Mouse (Mus musculus): ENCODE data around the gene Gm47289. TPM values are rescaled to one million over a fixed set of nuclear protein-coding genes. Genes with fewer than 3 reads are reported as not detected.

The Gm47289 gene
- polyA plus RNA-seq, 1 experiment from 2014 or later, result not detected

GRCm38 (mm10) chr9:119199151-119199861, 40.3 kb downstream of the Gm47289 start:
- H3K27ac ChIP-seq, result no peak overlapping the region
- no peaks in the 10 kb centered on the region for H3K36me3 ChIP-seq (ENCODE audit: inconsistent target)
- 73% methylated on average over 10 of the region's 10 CpGs for WGBS (ENCODE audit: missing documents)
- H3K79me2 ChIP-seq (ENCODE audit: inconsistent target), result no peaks in the 10 kb centered on the region
- H3K4me3 ChIP-seq (ENCODE audit: inconsistent target), result no peak overlapping the region

- no peaks in the 10 kb centered on the region for H3K36me3 ChIP-seq (ENCODE audit: inconsistent target)
- WGBS (ENCODE audit: missing documents), result 91% methylated on average over 5 of the region's 5 CpGs
- H3K27ac ChIP-seq, result no peak overlapping the region
- H3K4me3 ChIP-seq (ENCODE audit: inconsistent target), result no peak overlapping the region
- H3K79me2 ChIP-seq (ENCODE audit: inconsistent target), result no peaks in the 10 kb centered on the region
Observed at GRCm38 (mm10) chr9:119201653-119202052, 42.7 kb downstream of the Gm47289 start.

- H3K36me3 ChIP-seq (ENCODE audit: inconsistent target), result no peaks in the 10 kb centered on the region
- H3K79me2 ChIP-seq (ENCODE audit: inconsistent target), result no peaks in the 10 kb centered on the region
- 96% methylated on average over 9 of the region's 9 CpGs for WGBS (ENCODE audit: missing documents)
- H3K27ac ChIP-seq, result no peak overlapping the region
- H3K4me3 ChIP-seq (ENCODE audit: inconsistent target), result no peak overlapping the region
Observed at GRCm38 (mm10) chr9:119203617-119204016, 44.7 kb downstream of the Gm47289 start.

- WGBS (ENCODE audit: missing documents), result 96% methylated on average over 5 of the region's 5 CpGs
- Histone ChIP-seq H3K36me3 (ENCODE audit: inconsistent target) (no peaks in the 10 kb centered on the region), H3K79me2 (ENCODE audit: inconsistent target) (no peaks in the 10 kb centered on the region), H3K27ac (no peak overlapping the region), H3K4me3 (ENCODE audit: inconsistent target) (no peak overlapping the region)
Observed at GRCm38 (mm10) chr9:119205756-119206155, 46.8 kb downstream of the Gm47289 start.

- 86% methylated on average over 2 of the region's 2 CpGs for WGBS (ENCODE audit: missing documents)
- no peaks in the 10 kb centered on the region for H3K36me3 ChIP-seq (ENCODE audit: inconsistent target)
- H3K27ac ChIP-seq, result no peak overlapping the region
- H3K79me2 ChIP-seq (ENCODE audit: inconsistent target), result no peaks in the 10 kb centered on the region
- no peak overlapping the region for H3K4me3 ChIP-seq (ENCODE audit: inconsistent target)
Observed at GRCm38 (mm10) chr9:119206666-119207065, 47.7 kb downstream of the Gm47289 start.

GRCm38 (mm10) chr9:119207113-119207512, 48.2 kb downstream of the Gm47289 start:
- 88% methylated on average over 4 of the region's 4 CpGs for whole genome bisulfite sequencing (ENCODE audit: missing documents)

GRCm38 (mm10) chr9:119208998-119209397, 50.0 kb downstream of the Gm47289 start, which contains the start of gene Slc22a13:
Slc22a13 (minus strand) TSS chr9:119209098.
- Histone ChIP-seq H3K4me3 (ENCODE audit: inconsistent target) (no peak within 1 kb of the TSS), H3K27ac (no peak within 1 kb of the TSS), H3K79me2 (ENCODE audit: inconsistent target) (no peaks in the 10 kb centered on the region), H3K36me3 (ENCODE audit: inconsistent target) (no peaks in the 10 kb centered on the region)
- WGBS (ENCODE audit: missing documents), result 87% methylated on average over 3 of the region's 4 CpGs

More at GRCm38 (mm10) chr9:119207113-119207512, 48.2 kb downstream of the Gm47289 start:
- Histone ChIP-seq H3K79me2 (ENCODE audit: inconsistent target) (no peaks in the 10 kb centered on the region), H3K36me3 (ENCODE audit: inconsistent target) (no peaks in the 10 kb centered on the region), H3K27ac (no peak overlapping the region), H3K4me3 (ENCODE audit: inconsistent target) (no peak overlapping the region)

Other genes starting within 250 kb of the Gm47289 start
- 1.9 to 6.3 TPM (median 3.1 TPM) in 3 replicates for gene Ctdspl, start 232.7 kb upstream of the Gm47289 start, polyA plus RNA-seq (2018)
- 16.0 to 25.2 TPM (median 19.3 TPM) in 3 replicates for gene Vill, start 106.4 kb upstream of the Gm47289 start, polyA plus RNA-seq (2018)
- gene Plcd1, start 65.7 kb upstream of the Gm47289 start, polyA plus RNA-seq (2018), result 0.42 to 0.81 TPM (median 0.52 TPM) in 3 replicates
- gene Dlec1, start 56.7 kb upstream of the Gm47289 start, polyA plus RNA-seq (2018), result 0.06 to 0.12 TPM (median 0.10 TPM) in 3 replicates
- not detected in 3 replicates for gene Acaa1b, start 2.1 kb upstream of the Gm47289 start, polyA plus RNA-seq (2018)
- not detected in 3 replicates for gene Slc22a13, start 49.9 kb downstream of the Gm47289 start, polyA plus RNA-seq (2018)
- gene Oxsr1, start 163.3 kb downstream of the Gm47289 start, polyA plus RNA-seq (2018), result 16.4 to 22.2 TPM (median 20.9 TPM) in 3 replicates
- gene Acaa1a, start 180.5 kb downstream of the Gm47289 start, polyA plus RNA-seq (2018), result 27.8 to 102 TPM (median 60.2 TPM) in 3 replicates
- gene Myd88, start 182.2 kb downstream of the Gm47289 start, polyA plus RNA-seq (2018), result 43.1 to 84.4 TPM (median 77.6 TPM) in 3 replicates
- gene Xylb, start 198.2 kb downstream of the Gm47289 start, polyA plus RNA-seq (2018), result 3.0 to 5.5 TPM (median 3.1 TPM) in 3 replicates
- gene Slc22a14, start 206.4 kb downstream of the Gm47289 start, polyA plus RNA-seq (2018), result not detected in 3 replicates
- gene Acvr2b, start 243.0 kb downstream of the Gm47289 start, polyA plus RNA-seq (2018), result 0.65 to 1.7 TPM (median 0.74 TPM) in 3 replicates

Measured in macrophage (primary cell).